Mouse (Mus musculus): ENCODE measurements around the gene Olfr60. TPM values are rescaled to one million over a fixed set of nuclear protein-coding genes. Genes with fewer than 3 reads are reported as not detected.

Olfr60 gene
- polyA plus RNA-seq, 1 experiment: not detected

- TF ChIP-seq CTCF (IDR thresholded peaks at IDR 0.05; ENCODE audit: borderline replicate concordance, insufficient read depth, low read length) (no peak), POLR2A (IDR thresholded peaks at IDR 0.05; ENCODE audit: low read depth, low read length) (no peak)
- Histone ChIP-seq H3K4me1 (ENCODE audit: control insufficient read depth, insufficient read depth, low read length) (no peaks in the 10 kb centered on the region), H3K27ac (ENCODE audit: insufficient read depth, low read length) (no peak overlapping the region), H3K4me3 (ENCODE audit: insufficient read depth, low read length) (no peak overlapping the region)
Observed at GRCm38 (mm10) chr7:140299416-140299815, 62.1 kb downstream of the Olfr60 start.

- TF ChIP-seq CTCF (IDR thresholded peaks at IDR 0.05; ENCODE audit: borderline replicate concordance, insufficient read depth, low read length): no peak
- no peak for TF ChIP-seq POLR2A (IDR thresholded peaks at IDR 0.05; ENCODE audit: low read depth, low read length)
- no peak overlapping the region for H3K27ac ChIP-seq (ENCODE audit: insufficient read depth, low read length)
- H3K4me1 ChIP-seq (ENCODE audit: control insufficient read depth, insufficient read depth, low read length): no peaks in the 10 kb centered on the region
- H3K4me3 ChIP-seq (ENCODE audit: insufficient read depth, low read length): no peak overlapping the region
Observed at GRCm38 (mm10) chr7:140296876-140297275, 64.6 kb downstream of the Olfr60 start.

GRCm38 (mm10) chr7:140295746-140296145 is 65.7 kb downstream of the Olfr60 start:
- Histone ChIP-seq H3K4me1 (ENCODE audit: control insufficient read depth, insufficient read depth, low read length) (no peaks in the 10 kb centered on the region), H3K4me3 (ENCODE audit: insufficient read depth, low read length) (no peak overlapping the region), H3K27ac (ENCODE audit: insufficient read depth, low read length) (no peak overlapping the region)
- TF ChIP-seq POLR2A (IDR thresholded peaks at IDR 0.05; ENCODE audit: low read depth, low read length) (no peak), CTCF (IDR thresholded peaks at IDR 0.05; ENCODE audit: borderline replicate concordance, insufficient read depth, low read length) (no peak)

Other genes starting within 250 kb of the Olfr60 start
- 8.9 and 9.8 TPM in 2 replicates for gene Paox, start 245.9 kb downstream of the Olfr60 start, polyA plus RNA-seq (2011; ENCODE audit: insufficient read length, low read depth, missing spikeins)
- gene Echs1, start 245.2 kb downstream of the Olfr60 start, polyA plus RNA-seq (2011; ENCODE audit: insufficient read length, low read depth, missing spikeins): 85.2 and 95.9 TPM in 2 replicates
- 18.0 and 19.7 TPM in 2 replicates for gene Mtg1, start 224.1 kb downstream of the Olfr60 start, polyA plus RNA-seq (2011; ENCODE audit: insufficient read length, low read depth, missing spikeins)
- 0.16 TPM in 1 of 2 replicates, not detected in the other for gene Sprn, start 206.8 kb downstream of the Olfr60 start, polyA plus RNA-seq (2011; ENCODE audit: insufficient read length, low read depth, missing spikeins)
- not detected in 2 replicates for gene Olfr522, start 196.9 kb downstream of the Olfr60 start, polyA plus RNA-seq (2011; ENCODE audit: insufficient read length, low read depth, missing spikeins)
- gene Olfr523, start 188.5 kb downstream of the Olfr60 start, polyA plus RNA-seq (2011; ENCODE audit: insufficient read length, low read depth, missing spikeins): not detected in 2 replicates
- not detected in 2 replicates for gene Olfr524, start 155.7 kb downstream of the Olfr60 start, polyA plus RNA-seq (2011; ENCODE audit: insufficient read length, low read depth, missing spikeins)
- gene Cd163l1, start 143.4 kb downstream of the Olfr60 start, polyA plus RNA-seq (2011; ENCODE audit: insufficient read length, low read depth, missing spikeins): not detected in 2 replicates
- gene 5830411N06Rik, start 114.4 kb downstream of the Olfr60 start, polyA plus RNA-seq (2011; ENCODE audit: insufficient read length, low read depth, missing spikeins): not detected in 2 replicates
- not detected in 2 replicates for gene Olfr525, start 40.8 kb downstream of the Olfr60 start, polyA plus RNA-seq (2011; ENCODE audit: insufficient read length, low read depth, missing spikeins)
- not detected in 2 replicates for gene Olfr527, start 27.7 kb downstream of the Olfr60 start, polyA plus RNA-seq (2011; ENCODE audit: insufficient read length, low read depth, missing spikeins)
- gene Olfr530, start 14.7 kb upstream of the Olfr60 start, polyA plus RNA-seq (2011; ENCODE audit: insufficient read length, low read depth, missing spikeins): not detected in 2 replicates
- not detected in 2 replicates for gene Olfr531, start 41.2 kb upstream of the Olfr60 start, polyA plus RNA-seq (2011; ENCODE audit: insufficient read length, low read depth, missing spikeins)
- gene Olfr532, start 60.0 kb upstream of the Olfr60 start, polyA plus RNA-seq (2011; ENCODE audit: insufficient read length, low read depth, missing spikeins): not detected in 2 replicates
- gene Olfr533, start 101.7 kb upstream of the Olfr60 start, polyA plus RNA-seq (2011; ENCODE audit: insufficient read length, low read depth, missing spikeins): not detected in 2 replicates
- gene Olfr535, start 122.5 kb upstream of the Olfr60 start, polyA plus RNA-seq (2011; ENCODE audit: insufficient read length, low read depth, missing spikeins): not detected in 2 replicates
- not detected in 2 replicates for gene Olfr536, start 145.7 kb upstream of the Olfr60 start, polyA plus RNA-seq (2011; ENCODE audit: insufficient read length, low read depth, missing spikeins)
- not detected in 2 replicates for gene Olfr538, start 206.2 kb upstream of the Olfr60 start, polyA plus RNA-seq (2011; ENCODE audit: insufficient read length, low read depth, missing spikeins)
- not detected in 2 replicates for gene Olfr46, start 239.6 kb upstream of the Olfr60 start, polyA plus RNA-seq (2011; ENCODE audit: insufficient read length, low read depth, missing spikeins)

Measured in embryonic fibroblast, embryonic 13.5 days (primary cell).